Mouse (Mus musculus) small intestine, adult 2 months (tissue): ENCODE results near the gene Tef. TPM values are rescaled to one million over a fixed set of nuclear protein-coding genes. Genes with fewer than 3 reads are reported as not detected.

ENCODE experiments used
- H3K27ac ChIP-seq: fragments of 200-500 bp; 2 replicates; pipeline ENCODE4 v1.5.1; 2012; ENCODE audit warnings: low read depth, low read length, control low read depth, inconsistent platforms; ENCODE audit not compliant: insufficient read depth
- H3K27me3 ChIP-seq: fragments of 200-500 bp; 2 replicates; pipeline ENCODE4 v1.6.1; 2012; ENCODE audit warnings: mild to moderate bottlenecking, moderate library complexity, low read length, inconsistent platforms; ENCODE audit not compliant: control insufficient read depth, insufficient read depth
- H3K36me3 ChIP-seq: fragments of 200-500 bp; 2 replicates; pipeline ENCODE4 v1.6.1; 2012; ENCODE audit warnings: mild to moderate bottlenecking, low read length, control low read depth, inconsistent platforms; ENCODE audit not compliant: control insufficient read depth, insufficient read depth
- H3K4me1 ChIP-seq: fragments of 200-500 bp; 2 replicates; pipeline ENCODE4 v1.6.1; 2012; ENCODE audit warnings: low read length, inconsistent platforms, mixed read lengths; ENCODE audit not compliant: control insufficient read depth, insufficient read depth, insufficient read length
- H3K4me3 ChIP-seq: fragments of 200-500 bp; 2 replicates; pipeline ENCODE4 v1.5.1; 2012; ENCODE audit warnings: low read depth, mild to moderate bottlenecking, control low read depth, inconsistent platforms, low read length, moderate library complexity
- CTCF ChIP-seq: fragments of 200-500 bp; IDR thresholded peaks from 2 replicates; pipeline ENCODE4 v1.5.1; 2012; ENCODE audit warnings: low read depth, mild to moderate bottlenecking, control low read depth, inconsistent platforms, low read length, moderate library complexity, mixed read lengths; ENCODE audit not compliant: insufficient replicate concordance, insufficient read length; ENCODE audit errors: extremely low read depth
- POLR2A ChIP-seq: fragments of 200-500 bp; IDR thresholded peaks from 2 replicates; pipeline ENCODE4 v1.6.1; 2012; ENCODE audit warnings: low read depth, mild to moderate bottlenecking, control low read depth, inconsistent platforms, low read length, moderate library complexity
- WGBS: fragments of 180-500 bp; shearing (Covaris S2); methylation state at CpG from one replicate; pipeline ENCODE4 v1.1.7; 2018; 5-methylcytosine and 5-hydroxymethylcytosine counted together
- polyA plus RNA-seq: library from polyadenylated mRNA; depleted of rRNA; stranded (reverse); fragments of >200 nt; gene quantifications from 2 replicates; pipeline ENCODE4 v1.2.3, GENCODE M21; 2012

The Tef gene
- polyA plus RNA-seq, 1 experiment, result 9.4 TPM

DNA sequence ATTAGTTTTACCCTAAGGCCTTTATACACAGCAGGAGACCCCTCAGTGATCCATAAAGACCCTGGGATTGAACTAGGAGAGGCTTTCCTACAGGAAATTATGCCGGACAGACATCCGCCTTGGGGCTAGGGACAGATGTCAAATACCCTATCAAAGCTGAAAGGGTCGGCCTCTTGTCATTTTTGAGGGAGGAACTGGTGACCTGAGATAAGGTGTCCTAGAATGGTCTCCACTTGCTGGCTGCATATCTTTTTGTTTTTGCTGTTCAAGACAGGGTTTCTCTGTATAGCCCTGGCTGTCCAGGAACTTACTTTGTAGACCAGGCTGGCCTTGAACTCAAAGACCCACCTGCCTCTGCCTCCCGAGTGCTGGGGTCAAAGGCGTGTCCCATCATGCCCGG, 37.6 kb upstream of the Tef start:
- H3K27ac ChIP-seq, result no peak overlapping the region
- WGBS, result 90% methylated on average over 6 of the region's 6 CpGs
- no peak overlapping the region for H3K4me3 ChIP-seq
- no peak for TF ChIP-seq POLR2A
- no peak for TF ChIP-seq CTCF
- H3K27me3 ChIP-seq, result peaks cover 5% of the 10 kb centered on the region; the same call in 1 of the 2 replicates
- peaks cover 5% of the 10 kb centered on the region; the same call in 1 of the 2 replicates for H3K4me1 ChIP-seq
- no peaks in the 10 kb centered on the region for H3K36me3 ChIP-seq

DNA sequence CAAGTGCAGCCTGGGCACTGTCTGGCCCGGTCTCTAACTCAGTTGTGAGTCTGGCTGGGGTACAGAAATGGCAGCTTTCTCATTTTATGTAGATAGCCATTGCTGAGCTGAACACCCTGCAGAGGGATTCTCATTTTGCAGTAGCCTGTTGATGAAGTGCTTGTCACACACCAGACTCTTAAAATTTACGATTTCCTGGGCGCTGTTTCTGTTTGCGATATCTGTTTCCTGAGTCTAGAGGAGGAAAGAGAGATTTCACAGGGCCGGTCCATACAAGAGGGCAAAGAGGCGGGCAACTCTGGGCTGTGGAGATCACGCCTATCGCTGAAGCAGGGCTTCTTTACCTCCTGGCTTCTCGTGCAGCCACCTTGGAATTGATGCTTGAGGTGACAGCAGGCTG, 36.6 kb upstream of the Tef start:
- H3K36me3 ChIP-seq, result no peaks in the 10 kb centered on the region
- 70% methylated on average over 9 of the region's 9 CpGs for WGBS
- H3K27ac ChIP-seq, result no peak overlapping the region
- no peaks in the 10 kb centered on the region for H3K4me1 ChIP-seq
- TF ChIP-seq CTCF (no peak), POLR2A (no peak)
- H3K4me3 ChIP-seq, result no peak overlapping the region
- peaks cover 1% of the 10 kb centered on the region; the same call in 1 of the 2 replicates for H3K27me3 ChIP-seq

DNA sequence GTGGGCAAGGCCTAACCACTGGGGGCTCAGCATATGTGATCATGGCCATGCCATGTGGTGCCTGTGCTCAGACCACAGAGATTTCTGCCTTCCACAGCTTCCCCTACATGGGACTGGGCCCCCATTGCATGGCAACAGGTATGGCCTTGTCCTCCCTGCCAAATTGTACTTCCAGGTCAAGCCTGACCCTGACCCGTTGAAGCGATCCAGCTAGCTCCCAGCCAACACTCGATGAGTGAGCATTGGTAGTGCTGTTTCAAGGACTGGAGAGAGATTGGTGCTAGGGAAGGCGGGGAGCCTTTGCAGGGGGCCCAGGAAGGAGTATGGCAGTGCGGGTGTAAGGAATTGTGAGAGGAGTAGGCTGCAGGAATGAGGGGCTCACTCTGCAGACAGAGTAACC, 35.8 kb upstream of the Tef start:
- H3K4me1 ChIP-seq, result no peaks in the 10 kb centered on the region
- H3K4me3 ChIP-seq, result no peak overlapping the region
- WGBS, result 89% methylated on average over 5 of the region's 5 CpGs
- H3K27ac ChIP-seq, result no peak overlapping the region
- no peaks in the 10 kb centered on the region; the same call in 1 of the 2 replicates for H3K27me3 ChIP-seq
- peaks cover 1% of the 10 kb centered on the region; the same call in 1 of the 2 replicates for H3K36me3 ChIP-seq
- TF ChIP-seq POLR2A (no peak), CTCF (no peak)

DNA sequence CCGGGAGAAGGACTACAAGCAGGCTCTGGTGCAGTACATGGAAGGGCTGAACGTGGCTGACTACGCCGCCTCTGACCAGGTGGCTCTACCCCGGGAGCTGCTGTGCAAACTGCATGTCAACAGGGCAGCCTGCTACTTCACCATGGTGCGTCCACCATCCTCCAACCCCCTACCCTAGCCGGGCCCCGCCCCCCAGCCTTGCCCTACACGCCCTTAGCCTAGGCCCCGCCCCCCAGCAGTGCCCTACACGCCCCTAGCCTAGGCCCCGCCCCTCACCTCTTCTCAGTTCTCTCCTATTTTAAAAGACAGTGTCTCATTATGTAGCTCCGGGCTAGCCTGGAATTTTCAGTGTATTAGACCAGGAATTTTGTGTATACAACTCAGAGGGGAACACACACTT, 33.2 kb upstream of the Tef start:
- Histone ChIP-seq H3K27ac (no peak overlapping the region), H3K4me1 (no peaks in the 10 kb centered on the region), H3K4me3 (no peak overlapping the region), H3K36me3 (peaks cover 8% of the 10 kb centered on the region; the same call in 1 of the 2 replicates), H3K27me3 (no peaks in the 10 kb centered on the region)
- TF ChIP-seq POLR2A (no peak), CTCF (no peak)
- 77% methylated on average over 13 of the region's 13 CpGs for WGBS

DNA sequence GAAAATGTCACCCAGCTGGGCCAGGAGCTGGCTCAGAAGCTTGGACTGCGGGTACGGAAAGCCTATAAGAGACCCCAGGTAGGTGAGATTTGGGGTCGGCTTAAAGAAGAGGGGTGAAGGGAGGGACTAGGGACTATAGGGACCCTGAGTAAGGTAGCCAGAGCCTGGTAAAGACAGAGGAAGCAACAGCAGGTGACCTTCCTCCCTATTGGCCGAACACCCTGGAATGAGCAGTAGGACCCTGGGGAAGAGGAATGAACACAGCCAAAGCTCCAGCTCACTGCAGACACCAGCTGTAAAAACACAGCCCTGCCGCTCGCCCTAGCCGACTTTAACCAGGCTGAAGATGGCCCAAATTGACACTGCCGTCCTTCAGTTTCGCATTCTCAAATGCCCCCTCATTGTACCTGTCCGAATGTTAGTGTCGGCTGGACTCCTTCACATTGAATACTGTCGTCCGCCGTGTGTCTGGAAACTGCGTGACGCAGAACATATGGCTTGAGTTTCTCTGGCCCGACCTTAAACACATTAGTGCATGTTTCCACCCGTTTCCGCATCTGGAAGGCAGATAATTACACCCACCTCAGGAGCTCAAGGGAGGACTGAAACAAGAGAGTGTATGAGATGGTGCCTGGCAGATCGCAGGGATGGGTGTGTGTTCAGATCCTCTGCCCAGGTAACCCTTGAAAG, 29.6 kb upstream of the Tef start:
- 90% methylated on average over 20 of the region's 20 CpGs for WGBS
- 0 out of 2 replicates have a peak, but pooled peaks cover 4% of the 10 kb centered on the region for H3K27me3 ChIP-seq
- no peaks in the 10 kb centered on the region for H3K4me1 ChIP-seq
- no peak overlapping the region for H3K4me3 ChIP-seq
- TF ChIP-seq CTCF (no peak), POLR2A (no peak)
- no peak overlapping the region for H3K27ac ChIP-seq
- peaks cover 8% of the 10 kb centered on the region; the same call in 1 of the 2 replicates for H3K36me3 ChIP-seq

DNA sequence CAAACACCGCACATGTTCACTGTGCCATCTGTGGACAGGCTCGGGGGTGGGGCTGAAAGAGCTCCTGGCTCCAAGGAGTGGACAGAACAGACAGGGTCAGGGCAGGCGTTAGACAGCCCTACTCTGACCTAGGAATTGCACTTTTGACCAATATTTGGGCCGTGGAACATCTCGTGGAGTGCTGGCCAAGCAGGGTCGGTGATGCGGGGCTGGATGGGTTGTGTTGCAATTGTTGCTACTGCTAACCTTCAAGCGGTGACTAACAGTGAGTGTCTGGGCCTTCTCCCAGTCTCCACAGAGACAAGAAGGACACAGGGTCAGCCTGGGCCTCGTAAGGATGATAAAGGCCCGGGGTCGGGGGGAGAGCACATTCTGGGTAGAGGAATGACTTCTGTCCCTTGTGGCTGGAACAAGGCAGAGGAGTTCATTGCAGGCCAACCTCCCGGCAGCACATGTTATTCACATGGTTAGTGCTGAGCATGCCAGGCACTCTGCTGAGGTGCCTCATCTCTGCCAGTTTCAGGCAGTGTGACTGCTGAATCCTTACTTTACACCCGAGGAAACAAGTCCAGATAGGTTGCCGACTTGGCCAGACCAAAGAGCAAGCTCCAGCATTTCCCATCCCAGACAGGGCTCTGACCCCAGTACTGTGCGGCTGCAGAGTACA, 27.6 kb upstream of the Tef start:
- 90% methylated on average over 15 of the region's 15 CpGs for WGBS
- no peak for TF ChIP-seq POLR2A
- no peak for TF ChIP-seq CTCF
- no peak overlapping the region for H3K4me3 ChIP-seq
- H3K27ac ChIP-seq, result no peak overlapping the region
- no peaks in the 10 kb centered on the region for H3K4me1 ChIP-seq
- H3K36me3 ChIP-seq, result peaks cover 13% of the 10 kb centered on the region
- H3K27me3 ChIP-seq, result 0 out of 2 replicates have a peak, but pooled peaks cover 4% of the 10 kb centered on the region
